Mouse (Mus musculus): Measurements from ENCODE around the gene Ccdc84. TPM values are rescaled to one million over a fixed set of nuclear protein-coding genes. Genes with fewer than 3 reads are reported as not detected.

The Ccdc84 gene
- polyA plus RNA-seq, 1 experiment from 2014 or later, result 27.1 TPM

DNA sequence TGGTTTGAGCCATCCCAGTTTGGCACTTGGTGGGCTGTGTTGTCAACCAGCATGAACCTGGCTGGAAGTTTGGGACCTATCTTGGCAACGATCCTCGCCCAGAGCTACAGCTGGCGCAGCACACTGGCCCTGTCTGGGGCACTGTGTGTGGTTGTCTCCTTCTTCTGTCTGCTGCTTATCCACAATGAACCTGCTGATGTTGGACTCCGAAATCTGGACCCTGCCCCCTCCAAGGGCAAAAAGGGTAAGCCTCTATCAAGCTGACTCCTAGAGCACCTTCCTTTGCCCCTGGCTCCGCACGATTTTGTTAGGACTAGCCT is 18.6 kb downstream of the Ccdc84 start:
- DNase-seq (ENCODE audit: low spot score) (no peak), ATAC-seq (replicated peaks; ENCODE audit: low FRiP score, low TSS enrichment, low read depth) (no peak)
- Histone ChIP-seq H3K27ac (ENCODE audit: low read depth) (no peak overlapping the region), H3K4me3 (ENCODE audit: low read depth, low read length) (no peak overlapping the region), H3K4me1 (replicated peaks; ENCODE audit: control insufficient read depth, insufficient read depth, low read length) (peaks cover 5% of the 10 kb centered on the region; the same call in 1 of the 2 replicates), H3K9ac (ENCODE audit: low read length) (no peak overlapping the region), H3K36me3 (ENCODE audit: control insufficient read depth, insufficient read depth, low read length) (peaks cover 55% of the 10 kb centered on the region), H3K9me3 (ENCODE audit: control insufficient read depth, low read length) (no peaks in the 10 kb centered on the region), H3K4me2 (ENCODE audit: low read length) (no peak overlapping the region), H3K27me3 (replicated peaks; ENCODE audit: control insufficient read depth, insufficient read depth, low read length) (no peaks in the 10 kb centered on the region)
- 90% methylated on average over 6 of the region's 6 CpGs for WGBS

DNA sequence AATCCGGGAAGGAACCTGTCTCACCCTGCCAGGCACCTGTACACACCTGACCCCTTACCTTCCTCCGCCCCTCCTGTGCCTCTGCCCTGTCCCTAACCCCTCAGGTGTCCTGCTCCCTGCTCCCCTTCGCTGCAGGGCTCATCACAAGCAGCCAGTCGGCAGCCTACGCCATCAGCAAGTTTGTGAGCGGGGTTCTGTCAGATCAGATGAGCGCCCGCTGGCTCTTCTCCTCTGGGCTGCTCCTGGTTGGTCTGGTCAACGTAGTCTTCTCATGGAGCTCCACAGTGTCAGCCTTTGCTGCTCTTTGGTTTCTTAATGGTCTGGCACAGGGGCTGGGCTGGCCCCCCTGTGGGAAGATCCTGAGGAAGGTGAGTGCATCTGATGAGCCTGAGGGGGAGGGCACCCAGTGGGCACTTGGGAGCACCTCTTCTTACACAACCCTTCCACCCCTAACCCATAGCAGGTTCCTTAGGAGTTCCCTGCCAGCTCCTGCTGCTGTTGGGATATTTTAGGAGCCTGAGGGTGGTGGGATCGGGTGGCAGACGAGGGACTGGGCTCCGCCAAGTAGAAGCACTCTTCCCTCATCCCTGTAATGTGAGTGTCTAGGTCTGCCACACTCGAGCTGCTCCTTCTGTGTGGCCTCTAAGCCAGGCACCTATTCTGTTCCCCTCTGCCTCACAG is 19.1 kb downstream of the Ccdc84 start:
- ATAC-seq (replicated peaks; ENCODE audit: low FRiP score, low TSS enrichment, low read depth) (no peak), DNase-seq (ENCODE audit: low spot score) (no peak)
- Histone ChIP-seq H3K27ac (ENCODE audit: low read depth) (no peak overlapping the region), H3K4me1 (replicated peaks; ENCODE audit: control insufficient read depth, insufficient read depth, low read length) (peaks cover 5% of the 10 kb centered on the region; the same call in 1 of the 2 replicates), H3K4me3 (ENCODE audit: low read depth, low read length) (no peak overlapping the region), H3K9ac (ENCODE audit: low read length) (no peak overlapping the region), H3K27me3 (replicated peaks; ENCODE audit: control insufficient read depth, insufficient read depth, low read length) (no peaks in the 10 kb centered on the region), H3K9me3 (ENCODE audit: control insufficient read depth, low read length) (no peaks in the 10 kb centered on the region), H3K36me3 (ENCODE audit: control insufficient read depth, insufficient read depth, low read length) (peaks cover 50% of the 10 kb centered on the region), H3K4me2 (ENCODE audit: low read length) (peak overlapping the region; percentile 87)
- WGBS, result 71% methylated on average over 13 of the region's 13 CpGs

DNA sequence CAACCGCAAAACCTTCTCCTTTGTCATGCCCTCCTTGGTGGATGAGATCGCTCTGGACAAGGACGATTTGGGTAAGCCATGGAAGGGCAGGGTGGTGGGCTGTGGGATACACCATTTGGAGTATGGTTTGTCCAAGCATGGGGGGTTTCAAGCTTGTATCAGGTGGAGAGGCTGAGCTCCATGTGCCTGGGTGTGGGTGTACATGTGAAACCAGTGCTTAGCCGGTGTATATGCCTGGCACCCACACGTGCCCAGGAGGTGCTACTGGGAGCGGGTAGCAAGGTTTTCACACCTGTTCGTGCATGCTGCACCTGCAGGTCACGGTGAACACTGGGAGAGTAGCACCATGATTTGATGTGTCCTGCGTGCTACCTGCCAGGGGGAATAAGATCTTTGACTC is 19.8 kb downstream of the Ccdc84 start:
- DNase-seq (ENCODE audit: low spot score), result no peak
- 75% methylated on average over 9 of the region's 9 CpGs for WGBS
- peaks cover 5% of the 10 kb centered on the region; the same call in 1 of the 2 replicates for H3K4me1 ChIP-seq (replicated peaks; ENCODE audit: control insufficient read depth, insufficient read depth, low read length)
- H3K36me3 ChIP-seq (ENCODE audit: control insufficient read depth, insufficient read depth, low read length), result peaks cover 43% of the 10 kb centered on the region
- peak overlapping the region; percentile 65; the same call in 1 of the 2 replicates for H3K27ac ChIP-seq (ENCODE audit: low read depth)
- H3K27me3 ChIP-seq (replicated peaks; ENCODE audit: control insufficient read depth, insufficient read depth, low read length), result no peaks in the 10 kb centered on the region
- H3K4me3 ChIP-seq (ENCODE audit: low read depth, low read length), result peak overlapping the region; percentile 83
- peak overlapping the region; percentile 72; the same call in 1 of the 2 replicates for H3K9ac ChIP-seq (ENCODE audit: low read length)
- no peaks in the 10 kb centered on the region for H3K9me3 ChIP-seq (ENCODE audit: control insufficient read depth, low read length)
- no peak for ATAC-seq (replicated peaks; ENCODE audit: low FRiP score, low TSS enrichment, low read depth)
- peak overlapping the region; percentile 87 for H3K4me2 ChIP-seq (ENCODE audit: low read length)

DNA sequence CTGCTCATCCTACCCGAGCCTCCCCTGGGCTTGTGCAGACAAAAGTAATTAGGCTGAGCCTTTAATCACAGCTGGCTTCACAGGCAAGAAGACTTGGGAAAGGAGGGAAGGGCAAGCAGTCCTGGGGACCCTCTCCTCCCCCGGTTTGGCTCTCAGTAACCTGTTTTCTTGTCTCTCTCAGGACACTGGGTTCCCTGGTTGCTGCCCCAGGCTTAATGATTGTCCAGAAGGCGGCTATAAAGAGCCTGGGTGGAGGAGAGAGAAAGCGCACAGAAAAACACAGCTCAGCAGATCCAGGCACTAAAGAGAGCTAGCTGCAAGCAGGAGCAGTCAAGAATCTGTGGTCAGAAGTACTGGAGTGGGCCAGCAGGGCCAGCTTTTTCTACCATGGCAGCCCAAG is 20.3 kb downstream of the Ccdc84 start:
- Histone ChIP-seq H3K27ac (ENCODE audit: low read depth) (peak overlapping the region; percentile 65), H3K9me3 (ENCODE audit: control insufficient read depth, low read length) (no peaks in the 10 kb centered on the region), H3K4me3 (ENCODE audit: low read depth, low read length) (peak overlapping the region; percentile 83), H3K4me1 (replicated peaks; ENCODE audit: control insufficient read depth, insufficient read depth, low read length) (peaks cover 5% of the 10 kb centered on the region; the same call in 1 of the 2 replicates), H3K9ac (ENCODE audit: low read length) (peak overlapping the region; percentile 72; the same call in 1 of the 2 replicates), H3K4me2 (ENCODE audit: low read length) (peak overlapping the region; percentile 87), H3K36me3 (ENCODE audit: control insufficient read depth, insufficient read depth, low read length) (peaks cover 38% of the 10 kb centered on the region), H3K27me3 (replicated peaks; ENCODE audit: control insufficient read depth, insufficient read depth, low read length) (no peaks in the 10 kb centered on the region)
- DNase-seq (ENCODE audit: low spot score), result no peak
- no peak for ATAC-seq (replicated peaks; ENCODE audit: low FRiP score, low TSS enrichment, low read depth)
- WGBS, result 11% methylated on average over 4 of the region's 4 CpGs

DNA sequence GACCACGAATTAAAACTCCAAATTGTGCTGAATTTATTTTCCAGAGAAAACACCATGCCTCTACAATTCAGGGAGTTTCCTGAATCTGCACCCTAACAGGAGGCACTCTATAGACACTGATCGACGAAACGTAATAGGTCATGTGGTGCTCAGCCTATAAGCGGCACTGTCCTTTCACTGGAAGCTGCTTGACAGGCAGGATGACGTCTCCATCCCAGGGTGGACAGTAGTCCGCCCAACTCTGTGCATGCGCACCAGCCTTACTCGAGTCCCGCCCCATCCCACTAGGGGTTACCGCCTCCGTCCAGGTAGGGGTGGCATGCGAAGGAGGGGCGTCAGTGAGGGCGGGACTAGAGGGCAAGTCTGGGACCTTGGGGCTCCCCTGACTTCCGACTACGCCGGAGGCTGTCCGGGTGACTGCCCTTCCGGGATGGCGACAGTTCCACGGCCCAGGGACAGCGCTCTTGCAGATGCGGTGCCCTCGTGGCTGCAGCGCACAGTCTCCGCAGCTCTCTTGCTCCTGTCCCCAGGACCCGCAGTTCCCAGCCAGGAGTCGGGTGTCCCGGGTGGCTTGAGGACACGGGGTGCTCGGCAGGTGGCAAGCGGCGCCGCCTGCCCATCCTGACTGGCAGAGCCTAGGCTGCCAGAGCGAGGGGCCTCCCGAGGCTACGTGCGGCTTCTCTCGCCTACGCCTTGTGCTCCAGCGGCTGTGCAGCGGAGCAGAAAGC is 21.5 kb downstream of the Ccdc84 start, which contains the start of gene Slc37a4:
Gene Slc37a4, plus strand, starts transcription at position 169 of the 728 bp plus-strand sequence.
- WGBS, result under 1% methylated on average over 43 of the region's 43 CpGs
- ATAC-seq (replicated peaks; ENCODE audit: low FRiP score, low TSS enrichment, low read depth), result peak; percentile 96

DNA sequence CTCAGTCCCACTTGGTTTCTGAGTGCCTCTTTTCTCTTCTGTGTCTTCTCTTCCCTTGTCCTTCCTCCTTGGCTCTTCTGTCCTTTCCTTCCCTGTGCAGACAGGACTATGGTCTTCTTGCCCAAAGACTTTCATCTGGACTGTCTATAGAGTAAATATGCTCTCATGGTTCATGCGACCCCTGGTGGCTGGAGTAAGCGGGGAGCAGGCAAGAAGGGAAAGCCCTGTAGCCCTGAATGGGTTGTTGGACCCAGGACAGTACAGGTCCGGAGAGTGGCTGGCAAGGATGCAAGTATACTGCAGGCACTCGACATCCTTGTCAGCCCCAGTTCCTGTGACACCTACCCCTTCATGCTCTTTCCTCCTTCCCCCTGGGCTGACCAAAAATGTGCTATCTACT is 26.9 kb downstream of the Ccdc84 start:
- DNase-seq (ENCODE audit: low spot score) (peak; percentile 84), ATAC-seq (replicated peaks; ENCODE audit: low FRiP score, low TSS enrichment, low read depth) (no peak)
- Histone ChIP-seq H3K4me3 (ENCODE audit: low read depth, low read length) (no peak overlapping the region), H3K9ac (ENCODE audit: low read length) (no peak overlapping the region), H3K9me3 (ENCODE audit: control insufficient read depth, low read length) (no peaks in the 10 kb centered on the region), H3K36me3 (ENCODE audit: control insufficient read depth, insufficient read depth, low read length) (peaks cover 58% of the 10 kb centered on the region), H3K4me1 (replicated peaks; ENCODE audit: control insufficient read depth, insufficient read depth, low read length) (0 out of 2 replicates have a peak, but pooled peaks cover 5% of the 10 kb centered on the region), H3K27me3 (replicated peaks; ENCODE audit: control insufficient read depth, insufficient read depth, low read length) (no peaks in the 10 kb centered on the region), H3K4me2 (ENCODE audit: low read length) (no peak overlapping the region), H3K27ac (ENCODE audit: low read depth) (no peak overlapping the region)
- 37% methylated on average over 4 of the region's 4 CpGs for WGBS

More for the DNA sequence above, 21.5 kb downstream of the Ccdc84 start, which contains the start of gene Slc37a4:
- Histone ChIP-seq H3K4me3 (ENCODE audit: low read depth, low read length) (peak within 1 kb of the TSS; percentile 83), H3K27ac (ENCODE audit: low read depth) (peak within 1 kb of the TSS; percentile 65), H3K27me3 (replicated peaks; ENCODE audit: control insufficient read depth, insufficient read depth, low read length) (no peaks in the 10 kb centered on the region), H3K9me3 (ENCODE audit: control insufficient read depth, low read length) (no peaks in the 10 kb centered on the region), H3K9ac (ENCODE audit: low read length) (peak within 1 kb of the TSS; percentile 72), H3K36me3 (ENCODE audit: control insufficient read depth, insufficient read depth, low read length) (peaks cover 35% of the 10 kb centered on the region), H3K4me2 (ENCODE audit: low read length) (peak within 1 kb of the TSS; percentile 87), H3K4me1 (replicated peaks; ENCODE audit: control insufficient read depth, insufficient read depth, low read length) (peaks cover 5% of the 10 kb centered on the region; the same call in 1 of the 2 replicates)
- peak; percentile 91 for DNase-seq (ENCODE audit: low spot score)

DNA sequence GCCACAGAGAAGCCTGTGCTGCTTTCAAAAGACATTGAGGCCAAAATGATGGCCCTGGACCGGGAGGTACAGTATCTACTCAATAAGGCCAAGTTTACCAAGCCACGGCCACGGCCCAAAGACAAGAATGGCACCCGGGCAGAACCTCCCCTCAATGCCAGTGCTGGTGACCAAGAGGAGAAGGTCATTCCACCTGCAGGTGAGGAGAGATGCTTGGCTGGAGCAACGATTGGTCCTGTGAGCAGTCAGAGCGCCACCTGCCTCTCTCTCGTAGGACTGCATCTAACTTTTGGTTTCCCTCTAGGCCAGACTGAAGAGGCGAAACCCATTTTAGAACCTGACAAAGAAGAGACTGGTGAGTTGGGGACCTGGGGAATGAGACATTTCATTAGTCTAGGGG is 29.1 kb downstream of the Ccdc84 start:
- Histone ChIP-seq H3K36me3 (ENCODE audit: control insufficient read depth, insufficient read depth, low read length) (peaks cover 80% of the 10 kb centered on the region), H3K4me3 (ENCODE audit: low read depth, low read length) (no peak overlapping the region), H3K27me3 (replicated peaks; ENCODE audit: control insufficient read depth, insufficient read depth, low read length) (no peaks in the 10 kb centered on the region), H3K9me3 (ENCODE audit: control insufficient read depth, low read length) (no peaks in the 10 kb centered on the region), H3K9ac (ENCODE audit: low read length) (no peak overlapping the region), H3K27ac (ENCODE audit: low read depth) (no peak overlapping the region), H3K4me2 (ENCODE audit: low read length) (no peak overlapping the region), H3K4me1 (replicated peaks; ENCODE audit: control insufficient read depth, insufficient read depth, low read length) (no peaks in the 10 kb centered on the region)
- ATAC-seq (replicated peaks; ENCODE audit: low FRiP score, low TSS enrichment, low read depth) (no peak), DNase-seq (ENCODE audit: low spot score) (no peak)
- WGBS, result 67% methylated on average over 8 of the region's 8 CpGs

DNA sequence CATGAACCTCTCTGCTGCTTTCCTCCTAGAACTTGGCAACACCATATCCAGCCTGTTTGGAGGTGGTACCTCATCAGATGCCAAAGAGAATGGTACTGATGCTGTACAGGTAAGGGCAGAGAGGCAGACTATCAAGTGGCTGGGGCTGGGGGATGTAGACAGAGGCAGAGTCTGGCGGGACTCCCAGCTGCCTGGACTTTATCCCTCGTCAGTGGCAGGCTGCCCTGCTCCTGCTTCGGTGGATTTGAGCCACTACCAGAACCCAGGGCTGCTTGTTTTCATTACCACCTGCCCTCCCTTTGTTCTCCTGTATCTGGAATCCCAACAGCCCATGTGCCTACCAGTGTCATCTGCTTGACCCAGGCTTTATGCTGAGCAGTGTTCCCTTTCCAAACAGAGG is 31.1 kb downstream of the Ccdc84 start:
- H3K4me1 ChIP-seq (replicated peaks; ENCODE audit: control insufficient read depth, insufficient read depth, low read length), result no peaks in the 10 kb centered on the region
- H3K4me2 ChIP-seq (ENCODE audit: low read length), result no peak overlapping the region
- ATAC-seq (replicated peaks; ENCODE audit: low FRiP score, low TSS enrichment, low read depth) (no peak), DNase-seq (ENCODE audit: low spot score) (no peak)
- 74% methylated on average over 3 of the region's 3 CpGs for WGBS
- H3K36me3 ChIP-seq (ENCODE audit: control insufficient read depth, insufficient read depth, low read length), result peaks cover 96% of the 10 kb centered on the region
- H3K27ac ChIP-seq (ENCODE audit: low read depth), result no peak overlapping the region
- no peaks in the 10 kb centered on the region for H3K9me3 ChIP-seq (ENCODE audit: control insufficient read depth, low read length)
- H3K4me3 ChIP-seq (ENCODE audit: low read depth, low read length), result no peak overlapping the region
- H3K27me3 ChIP-seq (replicated peaks; ENCODE audit: control insufficient read depth, insufficient read depth, low read length), result no peaks in the 10 kb centered on the region
- no peak overlapping the region for H3K9ac ChIP-seq (ENCODE audit: low read length)
